In genomic region chr5:136252899-136253298, GRCm38 (mm10) we compare ENCODE assay signal across 8 mouse cellular contexts. TPM values are rescaled to one million over a fixed set of nuclear protein-coding genes. Genes with fewer than 3 reads are reported as not detected.
DNase-seq lines count a peak whose midpoint lies in the region; ATAC-seq lines count a peak whose summit lies in the region.

No protein-coding gene starts in this region.

- ATAC-seq in forebrain, embryonic 14.5 days: peak; percentile 73
- ATAC-seq in hindbrain, embryonic 11.5 days (ENCODE audit: low FRiP score): 0 out of 2 replicates have a peak, but pooled peaks have one; percentile 49

- H3K27me3 ChIP-seq in forebrain, embryonic 14.5 days (replicated peaks; ENCODE audit: control insufficient read depth, insufficient read depth, low read length): no peaks in the 10 kb centered on the region
- H3K27me3 ChIP-seq in hindbrain, embryonic 11.5 days (ENCODE audit: control insufficient read depth, insufficient read depth, low read length): no peaks in the 10 kb centered on the region

- no peaks in the 10 kb centered on the region for H3K4me1 ChIP-seq in forebrain, embryonic 14.5 days (ENCODE audit: control insufficient read depth, insufficient read depth, low read length)
- H3K4me1 ChIP-seq in hindbrain, embryonic 11.5 days (replicated peaks; ENCODE audit: control insufficient read depth, insufficient read depth, low read length): no peaks in the 10 kb centered on the region

- no peak overlapping the region for H3K27ac ChIP-seq in forebrain, embryonic 14.5 days (ENCODE audit: low read depth, low read length)
- no peak overlapping the region for H3K27ac ChIP-seq in hindbrain, embryonic 11.5 days (ENCODE audit: low read depth, low read length)

- no peak overlapping the region for H3K9ac ChIP-seq in forebrain, embryonic 14.5 days (ENCODE audit: low read length)
- no peak overlapping the region for H3K9ac ChIP-seq in hindbrain, embryonic 11.5 days (ENCODE audit: low read depth, low read length)

- H3K4me3 ChIP-seq in forebrain, embryonic 14.5 days (ENCODE audit: low read depth, low read length): no peak overlapping the region
- no peak overlapping the region for H3K4me3 ChIP-seq in hindbrain, embryonic 11.5 days (ENCODE audit: low read depth, low read length)

- 17% methylated on average over 17 of the region's 17 CpGs for WGBS in forebrain, embryonic 14.5 days
- 13% methylated on average over 17 of the region's 17 CpGs for WGBS in hindbrain, embryonic 11.5 days

- H3K4me2 ChIP-seq in forebrain, embryonic 14.5 days (ENCODE audit: low read length): no peak overlapping the region
- no peak overlapping the region for H3K4me2 ChIP-seq in hindbrain, embryonic 11.5 days (replicated peaks; ENCODE audit: low read depth, low read length)

- H3K36me3 ChIP-seq in forebrain, embryonic 14.5 days (ENCODE audit: control insufficient read depth, insufficient read depth, low read length): peaks cover 25% of the 10 kb centered on the region
- no peaks in the 10 kb centered on the region for H3K36me3 ChIP-seq in hindbrain, embryonic 11.5 days (ENCODE audit: control insufficient read depth, insufficient read depth, low read length)

- DNase-seq in MN1 (ENCODE audit: low spot score): peak; percentile 89
- DNase-seq in c-Kit-positive CD71-positive TER-119-negative erythroid progenitor cells, embryonic 14.5 days (ENCODE audit: low read depth): peak; percentile 67
- peak; percentile 87 for DNase-seq in forebrain, embryonic 14.5 days (ENCODE audit: low spot score)
- peak; percentile 91 for DNase-seq in hindbrain, embryonic 11.5 days (ENCODE audit: low spot score)
- DNase-seq in layer of hippocampus, postnatal 10 days (ENCODE audit: low spot score in 2 of 2): peak; percentile 84 to 88
- DNase-seq in lung, postnatal 36 days: peak; percentile 90
- peak; percentile 76 to 88 for DNase-seq in right cerebral cortex, postnatal 10 days (ENCODE audit: low spot score in 2 of 2)
- DNase-seq in urinary bladder, adult 2 months (ENCODE audit: low spot score): peak; percentile 49

- H3K9me3 ChIP-seq in forebrain, embryonic 14.5 days (replicated peaks; ENCODE audit: control insufficient read depth, low read length): no peaks in the 10 kb centered on the region
- H3K9me3 ChIP-seq in hindbrain, embryonic 11.5 days (ENCODE audit: control insufficient read depth, low read length): no peaks in the 10 kb centered on the region

RNA-seq across cellular contexts. Expression of gene Sh2b2, which starts 6.5 kb away (rescaled TPM):
- 16.5 and 22.6 TPM in 2 replicates for polyA plus RNA-seq in forebrain, embryonic 14.5 days (2014; fragmentation: Nextera tagmentation; extraction: Ambion mirVana)
- polyA plus RNA-seq in hindbrain, embryonic 11.5 days (2014; fragmentation: Nextera tagmentation; extraction: Ambion mirVana): 9.9 and 11.2 TPM in 2 replicates
- 10 to 100 TPM; 13.2 to 13.4 TPM for total RNA-seq in layer of hippocampus, postnatal 10 days (2021)
- 1.8 and 2.2 TPM in 2 replicates for polyA plus RNA-seq in urinary bladder, adult 2 months (2012; rRNA removed)

RNA-seq across cellular contexts. Expression of gene Prkrip1, which starts 54.1 kb away (rescaled TPM):
- polyA plus RNA-seq in forebrain, embryonic 14.5 days (2014; fragmentation: Nextera tagmentation; extraction: Ambion mirVana): 66.2 and 69.4 TPM in 2 replicates
- polyA plus RNA-seq in hindbrain, embryonic 11.5 days (2014; fragmentation: Nextera tagmentation; extraction: Ambion mirVana): 86.1 and 87.6 TPM in 2 replicates
- 10 to 100 TPM; 45.2 to 46.3 TPM for total RNA-seq in layer of hippocampus, postnatal 10 days (2021)
- polyA plus RNA-seq in urinary bladder, adult 2 months (2012; rRNA removed): 20.8 and 23.3 TPM in 2 replicates
